Mouse (Mus musculus): ENCODE measurements at regions not wholly inside any gene's neighbourhood (a gene's known extent, or its start where the extent isn't known, plus 50 kb on each side); places are given as distances from the start of the nearest gene placed in this dataset.
A peak's percentile ranks its signal among the peaks of the same experiment; 100 is the strongest.

DNA sequence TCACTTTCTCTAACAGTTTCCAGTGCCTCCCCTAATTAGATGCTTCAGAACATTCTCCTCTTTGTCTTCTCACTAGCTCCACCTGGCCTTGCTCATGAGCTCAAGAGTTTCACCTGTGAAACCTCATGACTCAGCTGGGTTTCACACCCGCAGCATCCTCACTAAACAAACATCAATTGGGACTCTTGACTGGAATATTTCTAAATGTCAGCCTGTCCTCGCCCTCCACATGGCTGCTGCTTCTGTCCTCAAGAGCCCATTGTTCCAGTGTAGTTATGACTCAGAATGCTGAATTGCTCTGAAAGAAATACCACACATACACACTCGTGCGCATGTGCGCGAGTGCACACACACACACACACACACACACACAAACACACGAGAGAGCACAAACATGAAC is 407.2 kb downstream of the Prss52 start:
- DNase-seq = no peak

DNA sequence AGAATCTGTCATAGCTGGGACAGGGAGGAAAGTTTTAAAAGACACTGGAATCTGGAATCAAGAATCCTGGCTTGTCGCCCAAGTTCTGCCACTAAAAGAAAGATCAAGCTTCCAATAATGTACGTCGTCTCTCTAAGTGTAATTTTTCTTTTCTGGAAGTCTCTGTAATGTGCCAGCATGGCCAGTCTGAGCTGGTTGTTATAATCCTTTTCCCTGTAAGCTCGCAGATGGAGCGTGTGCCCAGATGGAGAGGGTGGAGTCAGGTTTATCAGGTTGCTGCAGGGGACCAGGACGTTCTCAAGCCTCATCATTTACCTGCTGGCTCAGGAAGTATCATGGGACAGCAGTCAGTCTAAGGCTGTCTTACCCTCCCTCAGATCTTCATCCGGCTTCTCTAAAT is 408.6 kb downstream of the Prss52 start:
- DNase-seq = no peak

DNA sequence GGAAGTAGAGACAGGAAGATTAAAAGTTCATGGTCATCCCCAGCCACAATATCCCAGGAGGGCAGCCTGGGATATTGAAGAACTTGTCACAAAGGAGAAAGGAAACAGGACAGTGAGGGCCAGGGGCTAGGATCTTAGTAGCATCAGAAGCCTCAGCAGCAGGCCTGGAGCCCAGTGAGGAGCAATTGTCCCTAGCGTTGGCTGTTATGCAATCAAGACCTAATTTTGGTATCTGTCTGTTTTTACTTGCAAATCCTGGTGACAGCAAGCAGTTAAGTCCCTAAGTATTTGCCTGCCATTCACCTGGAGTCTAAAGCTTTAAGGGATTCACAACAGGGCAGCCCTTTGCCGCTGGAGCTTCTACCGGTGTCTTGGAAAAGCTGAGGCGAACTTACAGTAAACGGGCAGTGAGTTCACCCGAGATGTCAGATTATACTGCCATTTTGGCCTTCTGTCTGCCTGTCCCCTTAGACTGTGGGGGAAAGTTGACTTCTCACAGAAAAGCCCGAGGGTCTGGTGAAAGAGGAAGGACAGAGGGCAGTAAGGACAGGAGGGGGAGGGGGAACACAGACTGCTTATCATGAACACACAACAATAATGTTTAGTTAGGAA is 413.6 kb downstream of the Prss52 start:
- no peak for DNase-seq

DNA sequence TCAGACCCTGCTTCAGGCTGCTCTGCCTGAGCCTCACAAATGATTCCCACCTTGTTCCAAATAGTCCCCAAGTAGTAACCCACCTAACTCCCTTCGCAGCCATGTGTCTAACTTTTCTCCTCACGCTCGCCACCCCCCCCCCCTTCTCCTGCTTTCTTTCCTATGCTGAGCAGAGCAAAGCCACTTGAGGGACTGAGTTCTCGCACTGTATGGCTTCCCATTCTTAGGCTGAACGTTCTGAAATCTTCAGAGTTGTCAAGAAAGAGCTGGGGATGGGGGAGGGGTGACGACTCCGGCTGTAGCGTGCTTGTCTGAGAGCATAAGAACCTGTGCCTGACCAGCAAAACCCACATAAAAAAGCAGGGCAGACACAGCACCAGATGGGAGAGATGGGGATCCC is 420.6 kb downstream of the Prss52 start:
- no peak for DNase-seq

DNA sequence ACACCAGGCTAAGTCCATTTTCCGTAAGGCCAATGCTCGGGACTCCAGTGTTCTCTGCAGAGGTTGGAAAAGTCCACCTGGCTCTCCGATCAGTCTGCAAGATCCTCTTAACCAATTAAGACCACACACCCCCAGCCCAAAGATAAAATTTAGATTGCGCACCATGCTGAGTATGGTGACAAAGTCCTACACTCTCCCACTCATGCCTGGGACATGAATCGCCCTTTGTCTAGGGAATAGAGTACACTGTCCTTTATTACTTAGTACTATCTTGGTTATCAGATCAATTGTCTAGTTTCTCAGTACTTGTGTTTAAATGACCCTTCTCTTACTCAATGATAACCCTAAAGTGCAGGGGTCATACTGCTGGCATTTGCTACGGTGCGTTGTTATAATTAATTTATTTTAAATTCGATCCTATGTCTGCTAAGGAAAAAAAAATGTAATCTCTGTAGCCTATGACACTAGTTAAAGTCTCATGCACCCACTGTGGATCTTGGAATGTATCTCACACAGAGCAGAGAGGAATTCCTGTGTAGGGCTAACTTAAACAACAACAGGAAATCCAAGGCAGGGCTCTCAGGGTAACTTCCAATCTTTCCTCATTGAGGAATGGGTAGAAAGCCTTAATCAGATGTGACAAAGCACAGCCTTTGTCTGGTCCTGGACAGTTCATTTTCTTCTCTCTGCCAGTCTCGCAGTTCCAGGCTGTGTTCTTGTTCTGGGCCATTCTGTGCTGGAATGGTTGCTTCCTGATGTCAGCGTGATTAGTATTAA is 421.4 kb downstream of the Prss52 start:
- DNase-seq = no peak

DNA sequence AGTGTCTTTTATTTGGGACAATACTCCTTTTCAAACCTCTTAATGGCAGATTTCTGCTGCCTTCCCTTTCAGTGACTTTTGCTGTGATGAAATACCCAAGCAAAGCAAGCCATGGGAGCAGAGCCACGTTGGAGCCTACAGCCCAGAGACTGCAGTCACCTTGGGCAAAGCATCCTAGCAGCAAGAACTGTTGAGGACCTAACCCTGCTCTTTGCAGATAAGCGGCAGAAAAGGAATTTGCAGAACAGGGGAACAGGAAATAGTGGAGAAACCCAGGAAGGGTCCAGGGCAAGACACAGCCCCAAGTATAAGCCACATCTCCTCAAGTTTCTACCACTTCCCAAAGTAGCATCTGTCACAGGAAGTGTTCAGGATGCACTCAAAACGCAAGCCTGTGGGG is 426.5 kb downstream of the Prss52 start:
- DNase-seq = no peak

DNA sequence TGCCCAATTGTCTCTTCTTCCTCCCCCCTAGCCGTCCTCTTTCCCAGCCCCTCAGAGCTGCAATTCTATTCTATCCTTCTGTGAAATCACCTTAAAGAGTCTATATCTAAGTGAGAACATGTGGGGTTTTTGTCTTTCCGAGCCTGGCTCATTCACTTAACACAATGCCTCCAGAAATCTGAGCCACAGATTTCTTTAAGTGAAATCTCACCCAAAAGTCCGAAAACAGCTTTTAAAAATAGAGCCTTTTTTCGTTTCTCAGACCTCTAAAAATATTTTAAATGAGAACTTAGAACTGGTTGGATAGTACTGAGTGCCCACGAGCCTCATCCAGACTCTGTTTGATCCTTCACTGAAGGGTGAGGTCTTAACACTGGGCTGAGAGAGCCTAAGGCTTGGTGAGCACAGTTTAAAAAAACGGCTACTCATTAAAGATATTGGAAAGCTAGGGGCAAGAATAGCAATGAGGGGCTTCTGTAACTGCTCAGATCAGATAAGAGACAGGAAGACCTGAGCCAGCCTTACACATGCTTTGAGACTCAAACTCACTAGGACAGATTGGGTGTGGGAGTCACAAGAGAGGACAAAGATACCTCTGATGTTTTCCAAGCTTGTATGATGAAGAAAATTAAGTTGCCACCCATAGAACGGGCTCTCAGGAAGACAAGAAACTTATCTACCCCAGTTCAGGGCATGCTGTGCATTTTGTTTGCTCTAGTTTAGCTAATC is 427.3 kb downstream of the Prss52 start:
- DNase-seq = no peak

DNA sequence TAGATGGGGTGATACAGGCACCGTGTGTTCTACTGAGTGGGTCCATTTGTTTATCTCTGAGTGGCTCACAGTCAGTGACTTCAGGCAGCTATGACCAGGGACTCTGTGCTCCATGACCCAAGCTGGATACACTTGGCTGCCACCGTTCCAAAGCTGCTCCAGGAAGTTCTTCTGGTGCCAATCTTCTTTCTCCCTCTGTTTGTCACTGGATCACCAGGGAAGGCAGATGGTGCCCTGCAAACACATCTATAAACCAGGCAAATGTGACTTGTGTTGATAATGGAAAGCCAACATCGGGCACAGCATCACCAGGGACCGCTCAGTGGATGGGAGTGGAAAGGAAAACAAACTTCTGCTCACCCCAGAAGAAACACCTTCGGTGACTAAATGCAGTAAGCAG is 428.3 kb downstream of the Prss52 start:
- no peak for DNase-seq

DNA sequence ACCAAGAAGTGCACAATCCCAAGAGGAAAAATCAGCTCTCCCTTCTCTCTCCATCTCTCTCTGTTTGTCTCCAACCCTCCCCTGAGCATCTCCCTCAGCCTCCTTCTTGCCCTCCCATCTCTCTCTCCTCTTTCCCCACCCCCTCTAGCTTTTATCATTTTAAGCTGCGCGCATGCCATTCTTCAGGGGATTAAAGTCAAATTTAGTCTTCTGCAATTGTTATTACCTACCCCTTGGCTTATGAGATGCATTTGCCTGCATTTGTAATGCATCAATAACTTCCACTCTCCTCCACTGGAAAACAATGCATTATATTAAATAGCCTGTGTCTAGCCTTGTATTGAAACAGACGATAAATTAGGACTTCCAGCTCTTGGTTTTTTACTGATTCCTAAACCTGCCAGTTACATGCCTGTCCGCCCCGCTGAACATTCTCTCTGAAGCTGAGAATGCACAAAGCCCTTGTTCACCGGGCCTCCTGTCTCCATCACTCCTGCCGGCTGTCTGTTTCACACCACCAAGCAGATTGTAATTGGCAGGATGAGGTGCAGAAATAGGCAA is 429.6 kb downstream of the Prss52 start:
- DNase-seq = no peak

DNA sequence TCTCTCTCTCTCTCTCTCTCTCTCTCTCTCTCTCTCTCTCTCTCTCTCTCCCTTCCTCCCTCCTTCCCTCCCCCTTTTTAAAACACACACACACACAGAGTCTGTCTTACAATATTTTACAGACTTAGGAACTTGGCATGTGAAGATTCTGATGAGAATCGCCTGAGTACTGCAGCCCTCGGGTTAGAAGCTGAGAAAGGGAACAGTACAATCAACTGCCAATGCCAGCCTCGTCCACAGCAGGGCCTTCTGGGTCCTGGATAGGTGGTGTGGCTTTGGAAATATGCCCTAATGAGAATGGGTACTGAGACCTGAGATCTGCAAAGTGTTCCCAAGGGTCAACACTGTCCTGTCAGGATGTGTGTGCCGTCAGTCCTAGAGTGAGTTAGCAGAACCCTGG is 430.1 kb downstream of the Prss52 start:
- DNase-seq = no peak

DNA sequence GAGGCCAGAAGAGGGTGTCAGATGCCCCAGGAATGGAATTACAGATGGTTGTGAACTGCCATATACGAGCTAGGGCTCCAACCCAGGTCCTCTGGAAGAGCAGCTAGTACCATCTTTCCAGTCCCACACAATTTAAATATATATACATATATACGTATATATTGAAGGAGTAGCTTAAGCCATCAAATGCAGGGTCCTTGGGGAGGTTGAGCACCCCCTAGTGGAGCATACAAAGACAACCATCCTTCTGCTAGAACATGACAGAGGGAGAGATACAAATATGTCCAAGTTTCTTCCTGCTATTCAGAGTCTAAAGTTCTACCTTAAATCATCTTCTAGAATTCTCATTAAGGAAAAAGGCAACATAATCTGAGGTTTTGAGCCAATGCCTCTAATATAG is 435.4 kb downstream of the Prss52 start:
- no peak for DNase-seq

DNA sequence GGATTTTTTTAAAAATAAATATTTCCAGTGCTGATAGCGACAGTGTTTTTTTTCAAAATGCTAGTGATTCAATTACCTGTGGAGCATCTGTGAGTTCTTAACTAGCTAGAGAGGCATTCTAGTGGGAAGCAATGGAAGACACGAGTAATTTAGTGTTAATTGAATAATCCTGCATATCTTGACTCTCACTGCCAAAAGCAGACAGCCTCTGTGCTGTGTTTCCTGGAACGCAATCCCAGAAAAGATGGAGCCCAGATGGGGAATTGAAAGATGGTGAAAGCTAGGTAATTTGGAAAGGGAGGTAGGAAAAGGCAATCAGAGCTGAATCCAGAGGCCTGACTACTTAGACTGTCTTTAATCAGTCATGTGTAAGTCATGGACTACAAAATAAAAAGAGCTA is 441.0 kb downstream of the Prss52 start:
- DNase-seq = no peak

DNA sequence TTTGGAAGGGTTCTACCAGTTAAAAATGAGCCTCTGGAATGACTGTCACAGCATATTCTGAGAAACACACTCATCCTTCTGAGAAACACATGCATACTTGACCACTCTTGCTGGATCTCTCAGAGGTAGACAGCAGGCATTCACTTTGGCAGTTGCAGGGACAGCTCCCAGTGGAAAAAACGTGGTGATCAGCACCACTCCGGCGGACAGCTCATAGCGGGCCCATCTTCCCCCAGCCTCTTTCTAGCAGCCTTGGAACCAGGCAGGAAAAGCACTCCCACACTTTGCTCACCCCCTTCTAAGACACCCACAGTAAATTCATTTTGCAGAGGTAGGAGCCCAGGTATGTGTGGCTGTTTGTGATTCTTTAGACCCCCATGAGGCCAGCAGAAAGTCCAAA is 442.7 kb downstream of the Prss52 start:
- DNase-seq = peak; percentile 64

DNA sequence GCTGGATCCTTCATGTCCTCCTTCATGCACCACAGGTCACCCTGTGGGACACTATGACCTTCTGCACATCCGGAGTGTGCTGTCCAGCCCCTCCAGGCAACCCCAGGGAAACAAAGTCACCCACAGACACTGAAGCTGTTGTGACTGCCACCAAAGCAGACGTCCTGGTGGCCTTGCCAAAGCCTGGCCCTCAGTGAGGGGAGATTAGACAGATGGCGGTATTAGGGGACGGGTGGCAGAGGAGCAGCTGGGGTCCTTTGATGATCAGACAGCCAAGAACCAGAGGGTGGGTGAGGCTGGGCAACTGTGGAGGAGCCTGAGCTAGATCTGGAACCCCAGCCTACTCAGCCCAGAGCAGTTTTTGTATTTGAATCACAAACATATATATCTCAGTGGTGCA is 448.9 kb downstream of the Prss52 start:
- DNase-seq = no peak

DNA sequence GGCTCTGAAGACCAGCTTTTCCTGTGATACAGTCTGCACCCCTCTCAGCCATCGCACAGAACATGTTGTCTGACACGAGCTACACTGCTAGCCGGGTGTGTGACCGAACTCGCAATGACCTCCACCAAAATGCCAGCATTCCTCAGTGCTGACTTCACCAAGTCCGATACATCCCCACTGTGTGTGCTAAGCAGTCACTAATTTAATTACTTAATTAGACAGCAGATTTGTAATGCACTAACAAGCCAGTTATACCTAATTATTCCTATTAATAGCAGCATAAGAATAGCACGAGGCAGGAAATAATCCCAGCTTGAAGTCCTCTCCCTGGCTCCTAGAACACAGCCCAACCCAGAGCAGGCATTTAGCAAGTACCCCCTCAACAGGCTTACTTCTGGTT is 452.0 kb downstream of the Prss52 start:
- DNase-seq = no peak

DNA sequence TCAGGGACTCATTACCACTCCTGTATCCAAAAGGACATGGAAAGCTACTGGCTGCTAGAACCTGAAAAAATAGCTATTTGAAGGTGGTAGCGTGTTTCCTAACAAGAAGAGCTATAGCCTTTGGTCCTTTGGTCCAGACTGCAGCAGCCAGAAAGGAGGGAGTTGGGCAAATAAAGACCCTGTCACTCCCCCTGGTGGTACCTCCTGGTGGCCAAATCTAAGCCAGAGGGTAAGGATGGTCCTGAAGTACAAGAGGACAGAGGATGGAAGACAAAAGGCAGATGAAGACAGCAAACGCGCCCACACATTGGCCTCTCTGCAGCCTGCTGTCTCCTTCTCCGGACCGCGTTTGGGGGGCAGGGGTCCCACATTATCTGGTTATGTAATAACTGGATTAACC is 453.4 kb downstream of the Prss52 start:
- DNase-seq = no peak

DNA sequence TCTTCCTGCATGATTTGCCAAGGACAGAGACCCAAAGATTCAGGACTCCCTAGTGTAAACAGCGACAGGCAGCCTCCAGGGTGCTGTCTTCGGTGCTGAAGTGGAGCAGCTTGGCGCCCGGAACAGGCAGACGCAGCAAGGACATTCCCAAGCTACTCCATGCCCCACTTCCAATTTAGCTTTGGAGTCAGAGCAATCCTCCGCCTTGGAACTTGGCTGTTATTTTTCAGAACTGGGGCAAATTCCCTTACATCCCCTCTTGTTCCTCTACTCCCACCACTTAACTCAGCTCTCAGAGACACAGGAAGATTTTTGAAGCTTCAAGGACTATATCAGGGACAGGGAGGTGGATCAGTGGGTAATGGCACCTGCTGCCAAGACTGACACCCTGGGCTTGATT is 464.6 kb downstream of the Prss52 start:
- DNase-seq = peak; percentile 25

DNA sequence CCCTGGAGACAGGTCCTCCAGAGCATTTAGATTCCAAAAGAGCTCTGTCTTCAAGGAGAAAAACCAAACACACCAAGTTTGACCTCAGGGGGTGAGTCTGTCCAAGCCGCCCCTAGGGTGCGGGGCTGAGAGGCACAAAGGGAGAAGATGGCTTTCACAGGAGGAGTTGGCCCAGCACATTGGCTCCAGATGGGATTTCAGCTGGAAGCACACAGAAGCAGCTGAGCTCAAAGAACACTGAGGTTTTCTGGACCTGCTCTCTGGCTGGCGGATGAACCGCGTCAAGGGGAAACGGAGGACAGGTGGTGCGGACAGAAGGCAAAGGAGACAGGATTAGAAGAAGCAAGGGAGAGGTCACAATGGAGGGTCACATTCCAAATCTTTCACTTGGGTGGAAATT is 466.9 kb downstream of the Prss52 start:
- no peak for DNase-seq

DNA sequence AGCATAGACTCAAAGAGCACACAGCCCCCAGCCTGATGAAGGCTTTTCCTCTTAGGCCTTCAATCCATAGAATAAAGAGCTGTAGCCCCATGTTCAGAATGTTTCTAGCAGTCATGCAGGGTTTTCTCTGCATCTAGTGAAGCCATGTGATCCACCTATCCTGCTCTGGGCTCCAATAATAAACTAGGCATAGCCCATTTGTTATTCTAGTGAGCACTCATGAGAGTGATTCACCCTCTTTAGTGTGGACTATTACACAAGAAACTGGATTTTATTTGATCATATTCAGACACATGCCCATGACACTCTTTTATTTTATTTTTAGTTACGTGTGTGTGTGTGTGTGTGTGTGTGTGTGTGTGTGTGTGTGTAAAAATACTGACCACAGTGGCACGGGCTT is 468.7 kb downstream of the Prss52 start:
- no peak for DNase-seq

DNA sequence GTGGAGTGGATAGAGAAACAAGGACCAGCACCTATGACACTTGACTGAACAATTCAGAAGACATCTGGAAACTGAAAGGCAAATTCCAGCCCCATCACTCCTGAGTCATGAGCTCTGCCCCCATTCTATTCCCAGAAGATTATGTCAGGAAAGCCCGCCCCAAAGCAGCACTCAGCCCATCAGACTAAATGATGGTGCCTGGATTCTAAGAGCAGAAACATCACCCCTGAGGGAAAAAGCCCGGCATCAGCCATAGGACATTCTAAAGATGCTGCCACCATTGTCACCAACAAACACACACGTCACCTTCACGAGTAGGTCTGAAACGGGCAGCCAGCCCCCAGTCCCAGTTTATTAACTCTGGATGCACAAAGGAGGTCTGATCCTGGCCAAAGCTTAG is 469.7 kb downstream of the Prss52 start:
- DNase-seq = no peak

DNA sequence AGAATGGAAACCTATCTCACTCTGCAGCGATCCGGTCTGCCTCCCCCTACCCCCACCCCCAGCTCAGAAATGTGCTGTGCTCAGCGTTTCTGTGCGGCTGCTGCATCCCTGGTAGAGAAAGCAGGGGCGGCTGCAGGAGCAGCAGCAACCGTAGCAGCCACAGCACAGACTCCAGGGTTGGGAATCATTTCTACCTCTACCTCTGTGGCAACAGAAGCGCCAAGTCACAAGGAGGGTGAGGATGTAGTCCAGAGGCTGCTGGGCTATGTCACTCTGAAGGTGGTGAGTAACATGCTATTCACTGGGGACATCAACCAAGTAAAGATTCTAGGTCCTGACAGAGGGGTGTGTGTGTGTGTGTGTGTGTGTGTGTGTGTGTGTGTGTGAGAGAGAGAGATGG is 470.2 kb downstream of the Prss52 start:
- DNase-seq = no peak

DNA sequence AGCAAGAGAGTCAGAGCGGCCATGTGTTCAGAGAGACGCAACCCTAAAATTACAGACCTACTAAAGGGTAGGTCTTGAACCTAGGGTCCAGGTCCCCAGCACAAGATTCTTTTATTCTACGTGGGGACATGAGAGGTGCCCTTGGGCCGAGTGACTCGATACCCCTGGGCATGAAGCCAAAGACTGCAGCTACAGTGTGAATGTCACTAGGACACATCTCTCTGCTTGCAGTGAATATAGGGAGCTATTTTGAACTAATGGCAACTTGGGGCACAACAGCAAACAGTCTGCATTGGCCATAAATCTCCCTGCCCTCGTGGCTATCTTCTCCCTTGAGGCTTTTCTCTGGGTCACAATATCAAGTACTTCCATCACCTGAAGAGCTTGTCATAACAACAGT is 470.7 kb downstream of the Prss52 start:
- DNase-seq = no peak

DNA sequence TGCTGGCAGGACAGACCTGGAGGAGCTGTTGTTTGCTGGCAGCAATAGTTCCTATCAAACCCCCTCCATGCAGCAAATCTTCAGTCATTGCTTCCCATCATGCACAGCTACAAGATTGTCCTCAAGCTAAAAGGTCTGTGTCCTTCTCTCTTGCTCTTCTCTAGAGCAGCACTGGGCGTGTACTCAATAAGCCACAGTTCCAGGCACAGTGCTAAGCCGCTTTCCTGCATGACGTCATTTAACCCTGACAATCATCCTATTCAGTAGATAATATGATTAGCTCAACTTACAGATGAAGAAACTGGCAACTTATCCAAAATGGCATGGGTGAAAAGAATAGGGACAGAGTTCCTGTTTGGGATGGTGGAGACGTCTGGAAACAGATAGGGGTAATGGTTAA is 471.9 kb downstream of the Prss52 start:
- no peak for DNase-seq

DNA sequence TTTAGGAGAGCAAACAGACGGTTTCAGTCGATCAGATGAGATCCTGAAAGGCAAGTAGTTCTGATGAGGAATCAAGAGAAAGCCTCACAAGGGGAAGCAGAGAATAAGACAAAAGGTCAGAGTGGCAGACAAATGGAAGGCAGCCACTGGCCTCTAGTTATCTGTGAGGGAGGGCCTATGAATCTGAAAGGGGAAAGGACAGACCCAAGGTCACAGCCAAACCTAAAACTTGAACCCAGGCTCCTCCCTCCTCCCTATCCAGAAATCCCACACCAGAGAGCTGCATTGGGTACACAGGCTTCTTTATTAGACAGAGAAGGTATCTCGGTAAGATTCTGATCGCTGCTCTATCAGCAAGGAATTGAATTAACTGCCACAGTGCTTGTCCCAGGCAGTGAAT is 476.0 kb downstream of the Prss52 start:
- no peak for DNase-seq
